Mouse (Mus musculus): ENCODE results near the gene Ptpn20. TPM values are rescaled to one million over a fixed set of nuclear protein-coding genes. Genes with fewer than 3 reads are reported as not detected.

Gene Ptpn20
- polyA plus RNA-seq, 1 experiment, result not detected

GRCm38 (mm10) chr14:33666301-33666700 lies 77.3 kb downstream of the Ptpn20 start:
- Histone ChIP-seq H3K27me3 (replicated peaks) (no peaks in the 10 kb centered on the region), H3K4me1 (no peaks in the 10 kb centered on the region), H3K36me3 (replicated peaks; ENCODE audit: low read length) (no peaks in the 10 kb centered on the region), H3K4me3 (replicated peaks) (no peak overlapping the region), H3K9me3 (0 out of 2 replicates have a peak, but pooled peaks cover 11% of the 10 kb centered on the region)
- no peak for TF ChIP-seq GATA1 (IDR thresholded peaks at IDR 0.05; ENCODE audit: borderline replicate concordance, low read length)
- no peak for TF ChIP-seq FLI1 (IDR thresholded peaks at IDR 0.05; ENCODE audit: low read length)

DNA sequence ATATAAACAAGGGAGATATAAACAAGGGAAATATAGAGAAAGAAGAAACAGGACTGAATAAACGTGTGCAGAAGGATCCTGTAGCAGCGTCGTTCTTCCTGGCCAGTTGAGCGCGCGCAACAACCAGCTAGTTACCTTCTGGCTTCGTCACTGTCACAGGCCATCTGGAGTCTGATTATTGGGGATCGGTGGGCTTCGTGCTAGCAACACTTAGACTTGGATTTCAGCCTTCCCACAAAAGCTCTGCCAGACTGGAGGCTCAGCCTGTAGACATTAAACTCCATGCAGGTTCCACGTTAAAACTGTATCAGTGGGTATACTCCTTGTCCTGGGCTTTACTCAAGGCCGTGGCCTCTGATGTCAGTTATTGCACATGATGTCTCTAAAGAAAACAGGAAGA lies 80.9 kb downstream of the Ptpn20 start:
- no peaks in the 10 kb centered on the region for H3K4me1 ChIP-seq
- no peaks in the 10 kb centered on the region for H3K36me3 ChIP-seq (replicated peaks; ENCODE audit: low read length)
- no peak overlapping the region for H3K4me3 ChIP-seq (replicated peaks)
- TF ChIP-seq GATA1 (IDR thresholded peaks at IDR 0.05; ENCODE audit: borderline replicate concordance, low read length) (no peak), FLI1 (IDR thresholded peaks at IDR 0.05; ENCODE audit: low read length) (no peak)
- no peaks in the 10 kb centered on the region for H3K9me3 ChIP-seq
- no peaks in the 10 kb centered on the region for H3K27me3 ChIP-seq (replicated peaks)

DNA sequence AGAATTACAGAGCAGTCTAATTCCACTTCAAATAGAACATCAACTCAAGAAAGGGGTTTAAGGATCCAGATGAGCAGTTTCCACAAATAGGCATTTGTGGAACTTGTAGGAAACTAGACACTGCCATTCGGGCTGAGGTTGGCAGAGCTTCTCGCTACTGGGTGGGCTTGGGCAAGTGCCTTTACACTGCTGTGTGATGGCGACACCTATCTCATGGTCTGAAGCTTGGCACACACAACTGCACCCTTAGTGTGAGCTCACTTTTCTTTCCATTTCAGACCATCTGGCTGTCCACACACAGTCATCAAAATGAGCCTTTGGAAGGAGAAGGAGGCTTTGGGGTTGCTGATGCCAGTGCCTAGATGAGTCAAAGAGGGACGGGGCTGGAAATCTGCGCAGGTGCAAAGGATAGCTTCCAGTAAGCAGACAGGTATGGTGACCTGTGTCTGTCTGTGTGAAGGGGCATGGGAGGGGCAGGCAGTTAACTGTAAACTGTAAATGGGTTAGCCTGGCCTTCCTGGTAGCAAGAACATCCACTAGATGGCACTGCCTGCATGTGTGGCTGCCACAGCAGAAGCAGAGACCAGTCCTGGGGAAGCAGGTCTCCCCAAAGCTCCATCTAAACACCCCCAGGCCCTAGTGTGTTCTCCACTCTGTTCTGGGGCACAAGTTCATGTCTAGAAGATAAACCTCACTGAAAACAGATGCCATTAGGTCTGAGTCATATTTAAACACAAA lies 84.5 kb downstream of the Ptpn20 start:
- Histone ChIP-seq H3K4me3 (replicated peaks) (no peak overlapping the region), H3K9me3 (peaks cover 13% of the 10 kb centered on the region), H3K36me3 (replicated peaks; ENCODE audit: low read length) (no peaks in the 10 kb centered on the region), H3K27me3 (replicated peaks) (no peaks in the 10 kb centered on the region), H3K4me1 (no peaks in the 10 kb centered on the region)
- TF ChIP-seq FLI1 (IDR thresholded peaks at IDR 0.05; ENCODE audit: low read length) (no peak), GATA1 (IDR thresholded peaks at IDR 0.05; ENCODE audit: borderline replicate concordance, low read length) (no peak)

- H3K27me3 ChIP-seq (replicated peaks), result no peaks in the 10 kb centered on the region
- H3K36me3 ChIP-seq (replicated peaks; ENCODE audit: low read length), result no peaks in the 10 kb centered on the region
- H3K4me3 ChIP-seq (replicated peaks), result no peak overlapping the region
- no peaks in the 10 kb centered on the region for H3K4me1 ChIP-seq
- TF ChIP-seq GATA1 (IDR thresholded peaks at IDR 0.05; ENCODE audit: borderline replicate concordance, low read length) (no peak), FLI1 (IDR thresholded peaks at IDR 0.05; ENCODE audit: low read length) (no peak)
- H3K9me3 ChIP-seq, result peaks cover 30% of the 10 kb centered on the region
Observed at GRCm38 (mm10) chr14:33677996-33678395, 89.0 kb downstream of the Ptpn20 start.

- Histone ChIP-seq H3K36me3 (replicated peaks; ENCODE audit: low read length) (no peaks in the 10 kb centered on the region), H3K27me3 (replicated peaks) (no peaks in the 10 kb centered on the region)
Observed at GRCm38 (mm10) chr14:33678740-33679139, 89.7 kb downstream of the Ptpn20 start.

DNA sequence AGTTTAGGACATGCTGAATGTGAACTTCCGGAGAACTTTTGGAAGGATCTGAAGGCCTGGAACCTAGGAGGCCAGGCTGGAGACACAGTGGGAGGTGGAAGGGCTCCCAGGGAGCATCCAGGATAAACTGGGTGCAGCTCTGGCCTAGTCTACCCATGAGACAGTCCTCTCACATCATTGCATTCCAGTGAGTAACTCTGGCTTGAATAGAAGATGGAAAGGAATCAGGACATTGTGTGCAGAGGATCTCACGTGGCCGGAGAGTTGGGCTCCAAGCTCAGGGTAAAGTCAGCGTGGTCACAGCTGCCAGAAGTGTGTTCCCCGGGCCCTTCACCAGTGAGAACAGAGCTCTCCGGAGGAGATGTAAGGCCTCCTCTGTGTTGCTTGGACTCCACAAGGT lies 91.6 kb downstream of the Ptpn20 start:
- H3K4me3 ChIP-seq (replicated peaks), result no peak overlapping the region
- no peaks in the 10 kb centered on the region for H3K4me1 ChIP-seq
- peaks cover 30% of the 10 kb centered on the region for H3K9me3 ChIP-seq
- H3K36me3 ChIP-seq (replicated peaks; ENCODE audit: low read length), result no peaks in the 10 kb centered on the region
- no peak for TF ChIP-seq GATA1 (IDR thresholded peaks at IDR 0.05; ENCODE audit: borderline replicate concordance, low read length)
- no peak for TF ChIP-seq FLI1 (IDR thresholded peaks at IDR 0.05; ENCODE audit: low read length)
- H3K27me3 ChIP-seq (replicated peaks), result no peaks in the 10 kb centered on the region

More at GRCm38 (mm10) chr14:33678740-33679139, 89.7 kb downstream of the Ptpn20 start:
- Histone ChIP-seq H3K4me3 (replicated peaks) (no peak overlapping the region), H3K4me1 (no peaks in the 10 kb centered on the region), H3K9me3 (peaks cover 30% of the 10 kb centered on the region)
- TF ChIP-seq FLI1 (IDR thresholded peaks at IDR 0.05; ENCODE audit: low read length) (no peak), GATA1 (IDR thresholded peaks at IDR 0.05; ENCODE audit: borderline replicate concordance, low read length) (no peak)

- Histone ChIP-seq H3K4me3 (replicated peaks) (no peak overlapping the region), H3K4me1 (no peaks in the 10 kb centered on the region)
- TF ChIP-seq GATA1 (IDR thresholded peaks at IDR 0.05; ENCODE audit: borderline replicate concordance, low read length) (no peak), FLI1 (IDR thresholded peaks at IDR 0.05; ENCODE audit: low read length) (no peak)
Observed at GRCm38 (mm10) chr14:33682768-33683167, 93.8 kb downstream of the Ptpn20 start.

DNA sequence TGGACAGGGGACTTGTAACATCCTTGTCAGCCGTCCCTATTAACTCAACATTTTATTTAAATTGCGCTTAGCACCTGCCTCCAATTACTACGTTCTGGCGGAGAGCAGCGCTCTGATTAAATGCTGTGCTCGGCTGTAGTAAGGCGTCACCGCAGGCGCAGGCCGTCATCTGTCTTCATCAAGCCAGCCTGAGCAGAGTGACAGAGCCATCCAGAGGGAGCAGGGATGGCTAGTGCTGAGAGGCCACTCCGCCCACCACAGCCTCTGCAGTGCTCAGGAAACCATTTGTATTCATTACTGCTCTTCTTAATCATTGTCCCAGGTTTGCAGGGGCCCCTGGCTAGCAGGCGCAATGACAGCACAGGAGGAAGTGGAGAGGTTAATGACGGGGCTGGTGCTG lies 94.7 kb downstream of the Ptpn20 start:
- TF ChIP-seq GATA1 (IDR thresholded peaks at IDR 0.05; ENCODE audit: borderline replicate concordance, low read length), result no peak
- TF ChIP-seq FLI1 (IDR thresholded peaks at IDR 0.05; ENCODE audit: low read length), result no peak
- peaks cover 19% of the 10 kb centered on the region for H3K9me3 ChIP-seq

More at GRCm38 (mm10) chr14:33682768-33683167, 93.8 kb downstream of the Ptpn20 start:
- Histone ChIP-seq H3K27me3 (replicated peaks) (no peaks in the 10 kb centered on the region), H3K36me3 (replicated peaks; ENCODE audit: low read length) (no peaks in the 10 kb centered on the region), H3K9me3 (peaks cover 25% of the 10 kb centered on the region)

DNA sequence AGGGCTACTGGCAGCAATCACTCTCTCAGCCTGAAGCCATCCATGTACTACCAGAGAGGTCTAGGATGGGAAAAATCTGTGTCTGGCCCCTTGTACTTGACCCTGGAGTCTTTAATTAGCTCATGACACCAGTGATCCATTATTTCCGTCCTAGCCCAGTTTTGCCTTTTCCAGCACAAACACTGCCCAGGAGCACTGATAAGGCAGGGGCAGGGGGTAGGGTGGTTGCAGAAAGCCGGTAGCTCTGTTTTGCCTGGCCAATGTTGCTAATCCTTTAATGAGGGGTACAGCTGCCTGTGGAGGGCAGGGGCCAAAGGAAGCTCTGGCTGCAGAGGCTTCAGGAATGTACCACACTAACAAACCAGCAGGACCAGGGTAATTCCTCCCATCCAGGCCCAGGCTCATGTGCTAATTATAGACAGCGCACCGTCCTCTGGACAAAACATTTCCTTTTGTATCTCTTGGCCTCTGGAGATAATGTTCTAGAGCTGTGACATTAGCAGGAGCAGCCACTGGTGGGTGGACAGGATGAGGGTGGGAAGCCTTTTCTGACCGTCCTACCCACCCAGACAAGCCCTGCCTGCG lies 98.5 kb downstream of the Ptpn20 start:
- H3K27me3 ChIP-seq (replicated peaks), result no peaks in the 10 kb centered on the region
- TF ChIP-seq FLI1 (IDR thresholded peaks at IDR 0.05; ENCODE audit: low read length), result no peak
- no peak for TF ChIP-seq GATA1 (IDR thresholded peaks at IDR 0.05; ENCODE audit: borderline replicate concordance, low read length)
- no peaks in the 10 kb centered on the region for H3K4me1 ChIP-seq
- H3K4me3 ChIP-seq (replicated peaks), result no peak overlapping the region
- H3K36me3 ChIP-seq (replicated peaks; ENCODE audit: low read length), result no peaks in the 10 kb centered on the region
- 0 out of 2 replicates have a peak, but pooled peaks cover 3% of the 10 kb centered on the region for H3K9me3 ChIP-seq

More for the DNA sequence above, 94.7 kb downstream of the Ptpn20 start:
- no peaks in the 10 kb centered on the region for H3K36me3 ChIP-seq (replicated peaks; ENCODE audit: low read length)
- no peak overlapping the region for H3K4me3 ChIP-seq (replicated peaks)
- H3K27me3 ChIP-seq (replicated peaks), result no peaks in the 10 kb centered on the region
- no peaks in the 10 kb centered on the region for H3K4me1 ChIP-seq

GRCm38 (mm10) chr14:33689044-33689443 lies 100.0 kb downstream of the Ptpn20 start:
- Histone ChIP-seq H3K4me3 (replicated peaks) (no peak overlapping the region), H3K4me1 (no peaks in the 10 kb centered on the region), H3K9me3 (0 out of 2 replicates have a peak, but pooled peaks cover 3% of the 10 kb centered on the region), H3K27me3 (replicated peaks) (no peaks in the 10 kb centered on the region), H3K36me3 (replicated peaks; ENCODE audit: low read length) (no peaks in the 10 kb centered on the region)
- TF ChIP-seq FLI1 (IDR thresholded peaks at IDR 0.05; ENCODE audit: low read length), result no peak
- no peak for TF ChIP-seq GATA1 (IDR thresholded peaks at IDR 0.05; ENCODE audit: borderline replicate concordance, low read length)

Other genes starting within 250 kb of the Ptpn20 start
- 0.76 TPM in 1 of 2 replicates, not detected in the other for gene Mapk8, start 142.0 kb upstream of the Ptpn20 start, polyA plus RNA-seq (2012; ENCODE audit: insufficient read depth, low replicate concordance)
- not detected in 2 replicates for gene Frmpd2, start 117.5 kb upstream of the Ptpn20 start, polyA plus RNA-seq (2012; ENCODE audit: insufficient read depth, low replicate concordance)

Data from megakaryocyte, embryonic 14.5 days (primary cell).